Mouse (Mus musculus) cerebellum, adult 2 months (tissue): ENCODE measurements around the gene Loxl3.

ENCODE experiments used
- CTCF ChIP-seq: fragments of 200-500 bp; IDR thresholded peaks from 2 replicates; pipeline ENCODE4 v1.5.1; 2011; ENCODE audit warnings: low read depth, mild to moderate bottlenecking, control low read depth, low read length, moderate library complexity, borderline replicate concordance; ENCODE audit not compliant: insufficient read depth
- POLR2A ChIP-seq: fragments of 200-500 bp; IDR thresholded peaks from 2 replicates; pipeline ENCODE4 v1.6.1; 2011; ENCODE audit warnings: low read length, control low read depth, borderline replicate concordance; ENCODE audit not compliant: insufficient read depth

DNA sequence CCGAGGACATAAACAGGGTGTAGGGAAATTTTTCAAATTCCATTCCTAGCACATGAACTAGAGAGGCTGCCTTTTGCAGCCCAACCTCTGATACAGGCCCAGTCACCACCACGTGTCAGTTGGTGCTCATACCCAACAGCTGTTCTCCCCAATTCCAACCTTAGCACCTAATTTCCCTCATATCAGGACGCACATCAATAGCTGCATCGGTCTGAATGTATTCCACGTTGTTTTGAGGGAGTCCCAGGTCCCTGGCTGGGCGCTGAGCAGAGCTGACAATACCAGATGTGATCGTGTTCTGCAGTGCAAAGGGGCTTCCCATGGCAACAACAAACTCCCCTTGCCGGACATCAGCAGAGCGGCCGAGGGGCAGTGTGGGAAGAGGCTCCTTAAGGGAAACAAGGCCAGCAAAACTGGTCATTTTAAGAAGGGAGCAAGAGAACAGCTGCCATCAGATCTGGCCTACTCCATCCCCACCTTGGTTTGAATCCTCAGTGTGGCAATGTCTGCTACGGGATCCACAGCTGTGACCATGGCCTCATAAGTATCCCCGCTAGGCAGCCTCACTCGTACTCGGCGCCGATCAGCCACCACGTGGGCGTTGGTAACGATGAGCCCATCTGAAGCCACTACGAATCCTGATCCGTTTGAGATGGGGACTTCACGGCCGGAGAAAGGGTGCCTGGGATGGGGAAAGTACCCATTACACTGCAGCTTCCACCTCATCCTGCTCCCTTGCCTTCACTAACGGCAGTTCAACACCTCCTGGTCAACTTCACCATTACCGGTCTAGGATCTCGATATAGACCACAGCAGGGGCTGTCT lies 19.4 kb downstream of the Loxl3 start:
- TF ChIP-seq CTCF (no peak), POLR2A (no peak)
